Mouse (Mus musculus): Measurements from ENCODE around the gene Xaf1. TPM values are rescaled to one million over a fixed set of nuclear protein-coding genes. Genes with fewer than 3 reads are reported as not detected.

Xaf1 gene
- polyA plus RNA-seq, 1 experiment from 2014 or later = 2.4 TPM

DNA sequence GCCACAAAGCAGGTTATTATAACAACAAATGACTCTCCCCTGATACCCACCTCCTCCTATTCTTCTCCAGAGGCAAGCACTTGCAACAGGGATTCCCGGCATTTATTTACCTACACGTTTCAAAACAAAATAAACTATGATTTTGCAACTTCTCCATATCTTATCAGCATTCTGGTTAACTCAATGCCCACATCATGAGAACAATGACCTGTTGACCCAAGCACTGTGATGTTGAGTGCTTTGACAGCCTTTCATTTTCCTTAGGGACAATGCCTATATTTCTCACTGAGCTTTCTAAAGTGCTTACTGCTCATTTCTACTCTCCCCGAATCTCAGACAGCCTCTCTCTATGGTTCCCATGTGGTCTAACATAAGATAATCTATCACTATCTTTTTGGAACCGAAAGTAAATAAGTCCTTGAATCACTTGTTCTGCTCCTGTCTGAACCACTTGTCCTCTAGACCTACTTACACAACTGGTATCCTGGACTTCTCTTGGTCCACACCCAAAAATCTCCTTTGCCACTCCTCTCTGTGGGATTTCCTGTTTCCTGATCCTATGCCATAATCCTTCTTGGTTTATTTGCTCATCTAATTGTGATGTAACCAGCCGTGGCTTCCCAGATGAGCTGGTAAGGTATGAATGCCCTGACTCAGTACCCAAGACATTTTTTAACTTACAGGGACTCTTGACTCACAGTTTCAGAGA is 20.1 kb upstream of the Xaf1 start:
- Histone ChIP-seq H3K27ac (ENCODE audit: low read depth, low read length) (no peak overlapping the region), H3K27me3 (replicated peaks; ENCODE audit: control insufficient read depth, insufficient read depth, low read length) (no peaks in the 10 kb centered on the region), H3K9me3 (ENCODE audit: control insufficient read depth, low read length) (no peaks in the 10 kb centered on the region), H3K9ac (ENCODE audit: low read depth, low read length) (no peak overlapping the region), H3K4me1 (ENCODE audit: control insufficient read depth, insufficient read depth, low read depth, low read length) (no peaks in the 10 kb centered on the region), H3K4me3 (ENCODE audit: low read length) (no peak overlapping the region), H3K4me2 (ENCODE audit: low read length) (no peak overlapping the region), H3K36me3 (ENCODE audit: control insufficient read depth, insufficient read depth, low read length) (no peaks in the 10 kb centered on the region)
- 90% methylated on average over 5 of the region's 5 CpGs for WGBS
- no peak for ATAC-seq

DNA sequence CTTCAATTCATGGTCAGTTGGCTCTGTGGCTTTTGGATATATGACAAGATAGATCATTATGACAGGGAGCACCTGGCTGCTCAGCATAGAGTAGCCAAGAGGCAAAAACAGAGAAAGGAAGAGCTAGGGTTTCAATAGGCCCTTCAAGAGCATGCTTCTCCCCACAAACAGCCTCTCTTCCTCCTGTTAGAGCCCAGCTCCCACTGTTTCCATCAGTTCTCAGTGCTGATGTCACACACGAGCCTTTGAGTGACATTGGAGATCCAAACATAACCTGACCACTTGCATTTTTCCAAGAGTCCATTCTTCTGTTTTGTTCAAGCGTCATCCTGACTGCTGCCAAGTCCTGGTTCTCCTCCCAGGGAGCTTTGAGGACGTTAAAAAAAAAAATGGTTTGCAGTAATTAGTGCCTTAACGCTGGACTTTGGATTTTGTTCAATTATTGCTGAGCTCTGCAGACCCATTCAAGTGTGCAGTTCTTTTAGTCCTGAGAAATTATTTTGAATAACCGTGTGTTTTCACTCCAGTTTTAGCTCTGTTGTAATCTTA is 19.5 kb upstream of the Xaf1 start:
- Histone ChIP-seq H3K4me2 (ENCODE audit: low read length) (no peak overlapping the region), H3K27me3 (replicated peaks; ENCODE audit: control insufficient read depth, insufficient read depth, low read length) (no peaks in the 10 kb centered on the region), H3K4me1 (ENCODE audit: control insufficient read depth, insufficient read depth, low read depth, low read length) (no peaks in the 10 kb centered on the region), H3K9ac (ENCODE audit: low read depth, low read length) (no peak overlapping the region), H3K27ac (ENCODE audit: low read depth, low read length) (no peak overlapping the region), H3K4me3 (ENCODE audit: low read length) (no peak overlapping the region), H3K9me3 (ENCODE audit: control insufficient read depth, low read length) (no peaks in the 10 kb centered on the region), H3K36me3 (ENCODE audit: control insufficient read depth, insufficient read depth, low read length) (no peaks in the 10 kb centered on the region)
- 54% methylated on average over 5 of the region's 5 CpGs for WGBS
- ATAC-seq = no peak

DNA sequence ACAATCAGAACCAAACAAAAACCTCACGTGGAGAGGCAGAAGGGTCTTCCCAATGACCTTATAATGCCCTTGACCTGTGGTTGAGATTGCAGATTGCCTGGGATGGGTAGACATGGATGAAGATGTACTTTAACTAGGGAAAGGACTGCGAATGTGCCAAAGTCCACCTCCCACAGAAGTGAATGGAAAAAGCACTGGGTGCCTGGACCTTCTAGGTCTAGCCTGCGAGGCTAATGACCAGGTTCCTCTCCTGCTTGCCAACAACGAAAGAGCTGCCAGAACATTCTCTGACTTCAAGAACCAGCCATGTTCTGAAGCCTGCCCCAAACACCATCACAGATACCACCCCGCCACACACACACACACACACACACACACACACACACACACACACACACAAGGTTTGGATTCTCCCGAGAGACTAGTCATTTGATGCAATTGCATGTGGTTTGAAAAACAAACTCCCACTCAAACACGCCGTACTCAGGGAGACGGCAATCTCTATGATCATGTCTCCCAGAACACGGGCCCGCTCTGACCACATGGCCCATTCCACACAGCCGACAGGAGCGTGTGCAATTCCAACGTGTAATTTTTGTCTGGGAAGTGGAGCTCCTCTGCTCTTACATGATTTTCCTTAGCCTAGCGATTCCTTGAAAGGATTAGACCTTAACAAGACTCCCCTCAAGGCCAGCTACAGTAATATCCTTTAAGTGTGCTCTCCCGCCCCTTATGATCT is 17.8 kb upstream of the Xaf1 start:
- Histone ChIP-seq H3K36me3 (ENCODE audit: control insufficient read depth, insufficient read depth, low read length) (no peaks in the 10 kb centered on the region), H3K4me2 (ENCODE audit: low read length) (no peak overlapping the region), H3K27me3 (replicated peaks; ENCODE audit: control insufficient read depth, insufficient read depth, low read length) (no peaks in the 10 kb centered on the region), H3K9me3 (ENCODE audit: control insufficient read depth, low read length) (no peaks in the 10 kb centered on the region), H3K9ac (ENCODE audit: low read depth, low read length) (no peak overlapping the region), H3K4me3 (ENCODE audit: low read length) (no peak overlapping the region), H3K4me1 (ENCODE audit: control insufficient read depth, insufficient read depth, low read depth, low read length) (no peaks in the 10 kb centered on the region), H3K27ac (ENCODE audit: low read depth, low read length) (no peak overlapping the region)
- ATAC-seq = no peak
- WGBS = 90% methylated on average over 16 of the region's 16 CpGs

DNA sequence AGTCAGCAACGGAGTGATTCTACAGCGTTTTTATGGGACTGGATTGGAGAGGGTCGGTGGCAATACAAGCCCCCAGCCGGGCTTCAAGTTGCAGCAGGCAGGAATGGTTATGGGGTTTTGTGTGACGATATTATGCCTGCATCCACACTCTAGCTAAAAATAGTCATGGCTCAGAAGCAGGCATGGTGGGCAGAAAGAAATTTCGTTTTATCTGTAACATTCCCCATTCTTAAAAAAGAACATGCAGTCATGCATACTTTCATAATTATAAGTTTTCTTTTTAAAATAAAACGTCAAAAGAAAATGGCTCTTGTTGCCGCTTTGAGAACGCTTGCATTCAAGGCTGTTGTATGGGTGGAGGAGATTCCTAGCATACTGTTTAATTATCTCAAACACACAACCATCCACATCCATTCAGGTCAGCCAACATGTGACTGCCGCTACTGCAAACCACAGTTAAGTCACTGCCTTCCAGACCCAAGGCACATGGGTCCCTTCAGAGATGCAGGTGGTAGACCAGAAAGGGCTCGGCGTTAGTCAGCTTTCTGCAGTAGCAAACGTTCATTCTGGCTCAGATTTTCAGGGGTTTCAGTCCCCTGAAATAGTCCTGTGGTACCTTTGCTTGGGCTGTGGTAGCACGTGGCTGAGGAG is 16.8 kb upstream of the Xaf1 start:
- H3K9me3 ChIP-seq (ENCODE audit: control insufficient read depth, low read length) = no peaks in the 10 kb centered on the region; the same call in 1 of the 2 replicates
- H3K9ac ChIP-seq (ENCODE audit: low read depth, low read length) = no peak overlapping the region
- no peaks in the 10 kb centered on the region for H3K36me3 ChIP-seq (ENCODE audit: control insufficient read depth, insufficient read depth, low read length)
- H3K27ac ChIP-seq (ENCODE audit: low read depth, low read length) = no peak overlapping the region
- no peaks in the 10 kb centered on the region for H3K4me1 ChIP-seq (ENCODE audit: control insufficient read depth, insufficient read depth, low read depth, low read length)
- 82% methylated on average over 14 of the region's 14 CpGs for WGBS
- H3K4me3 ChIP-seq (ENCODE audit: low read length) = no peak overlapping the region
- no peak for ATAC-seq
- no peaks in the 10 kb centered on the region for H3K27me3 ChIP-seq (replicated peaks; ENCODE audit: control insufficient read depth, insufficient read depth, low read length)
- H3K4me2 ChIP-seq (ENCODE audit: low read length) = no peak overlapping the region

DNA sequence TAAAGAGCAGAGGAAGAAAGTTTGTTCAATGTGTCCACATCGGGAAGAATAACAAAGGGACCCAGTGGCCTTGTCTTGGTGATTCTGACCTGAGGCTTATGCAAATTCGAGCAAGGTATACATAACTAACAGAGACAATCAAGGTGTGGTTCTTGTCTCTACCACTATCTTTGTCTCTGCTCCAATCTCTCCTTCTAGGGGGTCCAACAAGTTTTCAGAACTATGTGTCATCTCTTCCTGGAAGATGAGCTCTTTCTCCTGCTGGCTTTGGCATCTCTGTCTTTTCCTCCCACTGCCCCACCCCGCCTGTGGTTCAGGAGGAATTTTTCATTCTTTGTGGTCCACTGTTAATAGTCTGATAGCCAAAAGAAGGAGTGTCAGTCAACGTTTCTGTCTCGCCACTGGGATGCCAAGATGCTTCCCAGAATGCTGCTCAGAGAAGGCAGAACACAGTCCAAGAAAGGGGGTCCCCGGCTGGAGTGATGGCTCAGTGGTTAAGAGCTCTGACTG is 15.4 kb upstream of the Xaf1 start:
- WGBS = 84% methylated on average over 6 of the region's 6 CpGs
- Histone ChIP-seq H3K27ac (ENCODE audit: low read depth, low read length) (no peak overlapping the region), H3K9ac (ENCODE audit: low read depth, low read length) (no peak overlapping the region), H3K4me2 (ENCODE audit: low read length) (no peak overlapping the region), H3K27me3 (replicated peaks; ENCODE audit: control insufficient read depth, insufficient read depth, low read length) (no peaks in the 10 kb centered on the region), H3K4me3 (ENCODE audit: low read length) (no peak overlapping the region), H3K9me3 (ENCODE audit: control insufficient read depth, low read length) (no peaks in the 10 kb centered on the region; the same call in 1 of the 2 replicates), H3K4me1 (ENCODE audit: control insufficient read depth, insufficient read depth, low read depth, low read length) (no peaks in the 10 kb centered on the region), H3K36me3 (ENCODE audit: control insufficient read depth, insufficient read depth, low read length) (no peaks in the 10 kb centered on the region)
- ATAC-seq = no peak

DNA sequence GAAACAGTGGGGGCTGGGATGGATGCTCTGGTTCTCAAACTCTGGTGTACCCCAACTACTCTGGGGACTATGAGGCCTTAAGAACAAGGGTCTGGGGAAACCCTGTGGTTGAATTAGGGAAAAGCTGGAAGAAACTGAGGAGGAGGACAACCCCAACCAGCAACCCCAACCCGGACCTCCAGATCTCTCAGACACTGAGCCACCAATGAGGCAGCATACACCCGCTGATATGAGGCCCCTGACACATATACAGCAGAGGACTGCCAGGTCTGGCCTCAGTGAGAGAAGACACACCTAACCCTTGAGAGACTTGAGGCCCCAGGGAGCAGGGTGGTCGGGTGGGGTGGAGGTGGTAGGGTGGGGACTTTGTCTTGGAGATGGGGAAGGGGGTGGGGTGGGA is 14.8 kb upstream of the Xaf1 start:
- no peaks in the 10 kb centered on the region; the same call in 1 of the 2 replicates for H3K9me3 ChIP-seq (ENCODE audit: control insufficient read depth, low read length)
- H3K27ac ChIP-seq (ENCODE audit: low read depth, low read length) = no peak overlapping the region
- no peak for ATAC-seq
- H3K4me2 ChIP-seq (ENCODE audit: low read length) = no peak overlapping the region
- WGBS = 87% methylated on average over 3 of the region's 3 CpGs
- H3K4me3 ChIP-seq (ENCODE audit: low read length) = no peak overlapping the region
- H3K27me3 ChIP-seq (replicated peaks; ENCODE audit: control insufficient read depth, insufficient read depth, low read length) = no peaks in the 10 kb centered on the region
- H3K36me3 ChIP-seq (ENCODE audit: control insufficient read depth, insufficient read depth, low read length) = no peaks in the 10 kb centered on the region
- H3K4me1 ChIP-seq (ENCODE audit: control insufficient read depth, insufficient read depth, low read depth, low read length) = no peaks in the 10 kb centered on the region
- no peak overlapping the region for H3K9ac ChIP-seq (ENCODE audit: low read depth, low read length)

DNA sequence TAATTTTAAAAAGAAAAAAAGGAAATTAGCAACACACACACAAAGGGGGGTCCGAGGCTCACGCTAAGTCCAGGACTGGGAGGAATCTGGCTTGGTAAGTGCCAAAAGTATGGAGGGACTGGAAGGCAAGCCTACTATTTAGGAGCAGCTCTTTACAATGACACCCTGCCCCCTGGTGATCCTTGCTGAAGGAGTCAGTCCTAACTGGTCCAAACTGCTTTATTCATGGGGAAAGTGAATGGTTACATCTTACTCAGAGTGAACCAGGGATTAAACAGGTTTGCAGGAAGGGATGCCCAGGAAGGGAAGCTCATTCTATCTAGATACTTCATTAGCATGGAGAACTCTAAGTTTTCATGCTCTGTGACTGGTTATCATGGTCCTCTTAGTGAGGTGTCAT is 14.3 kb upstream of the Xaf1 start:
- 93% methylated on average over 2 of the region's 2 CpGs for WGBS
- Histone ChIP-seq H3K9me3 (ENCODE audit: control insufficient read depth, low read length) (no peaks in the 10 kb centered on the region; the same call in 1 of the 2 replicates), H3K4me3 (ENCODE audit: low read length) (no peak overlapping the region), H3K27ac (ENCODE audit: low read depth, low read length) (no peak overlapping the region), H3K27me3 (replicated peaks; ENCODE audit: control insufficient read depth, insufficient read depth, low read length) (no peaks in the 10 kb centered on the region), H3K4me1 (ENCODE audit: control insufficient read depth, insufficient read depth, low read depth, low read length) (no peaks in the 10 kb centered on the region), H3K4me2 (ENCODE audit: low read length) (no peak overlapping the region), H3K36me3 (ENCODE audit: control insufficient read depth, insufficient read depth, low read length) (no peaks in the 10 kb centered on the region), H3K9ac (ENCODE audit: low read depth, low read length) (no peak overlapping the region)
- ATAC-seq = no peak

DNA sequence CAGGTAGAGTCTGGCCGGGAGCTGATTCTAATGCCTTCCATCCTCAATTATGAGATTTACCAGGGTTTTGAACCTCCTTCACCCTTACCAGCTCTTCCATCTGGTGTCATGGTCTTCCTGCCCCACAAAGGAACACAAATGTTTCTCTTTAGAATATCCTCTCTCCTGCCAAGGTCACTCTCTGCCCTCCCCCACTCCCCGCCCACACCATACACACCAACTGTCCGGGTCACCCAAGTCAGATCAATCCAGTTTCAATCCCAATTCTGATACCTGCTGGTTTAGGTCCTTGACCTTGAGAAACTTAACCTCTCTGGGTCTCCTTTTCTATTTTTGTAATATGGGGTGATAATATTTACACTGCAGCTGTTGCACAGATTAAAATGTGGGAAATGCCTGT is 13.9 kb upstream of the Xaf1 start:
- ATAC-seq = no peak
- H3K36me3 ChIP-seq (ENCODE audit: control insufficient read depth, insufficient read depth, low read length) = no peaks in the 10 kb centered on the region
- no peak overlapping the region for H3K4me3 ChIP-seq (ENCODE audit: low read length)
- no peak overlapping the region for H3K27ac ChIP-seq (ENCODE audit: low read depth, low read length)
- WGBS = 87% methylated on average over 3 of the region's 3 CpGs
- no peaks in the 10 kb centered on the region for H3K27me3 ChIP-seq (replicated peaks; ENCODE audit: control insufficient read depth, insufficient read depth, low read length)
- H3K4me2 ChIP-seq (ENCODE audit: low read length) = no peak overlapping the region
- H3K4me1 ChIP-seq (ENCODE audit: control insufficient read depth, insufficient read depth, low read depth, low read length) = no peaks in the 10 kb centered on the region
- H3K9ac ChIP-seq (ENCODE audit: low read depth, low read length) = no peak overlapping the region
- no peaks in the 10 kb centered on the region; the same call in 1 of the 2 replicates for H3K9me3 ChIP-seq (ENCODE audit: control insufficient read depth, low read length)

DNA sequence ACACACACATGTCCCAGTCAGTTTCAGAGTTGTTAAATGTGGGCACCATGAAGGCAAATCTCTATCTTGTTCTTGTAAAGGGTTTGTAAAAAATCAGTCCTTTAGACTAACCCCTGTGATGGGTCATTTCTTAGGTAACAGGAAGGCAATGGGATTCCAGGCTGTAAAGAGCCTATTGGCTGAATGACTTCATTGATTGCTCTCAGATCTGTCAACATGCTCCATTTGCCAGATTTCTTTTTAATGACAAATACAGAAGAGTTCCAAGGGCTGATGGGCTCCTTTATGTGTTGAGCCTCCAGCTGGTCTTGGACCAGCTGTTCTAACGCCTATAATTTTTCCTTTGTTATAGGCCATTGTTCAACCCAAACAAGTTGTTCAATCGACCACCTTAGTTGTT is 8.3 kb upstream of the Xaf1 start:
- H3K9me3 ChIP-seq (ENCODE audit: control insufficient read depth, low read length) = no peaks in the 10 kb centered on the region; the same call in 1 of the 2 replicates
- no peak overlapping the region for H3K4me3 ChIP-seq (ENCODE audit: low read length)
- H3K9ac ChIP-seq (ENCODE audit: low read depth, low read length) = no peak overlapping the region
- H3K27ac ChIP-seq (ENCODE audit: low read depth, low read length) = no peak overlapping the region
- H3K4me2 ChIP-seq (ENCODE audit: low read length) = no peak overlapping the region
- no peaks in the 10 kb centered on the region for H3K4me1 ChIP-seq (ENCODE audit: control insufficient read depth, insufficient read depth, low read depth, low read length)
- 70% methylated on average over 2 of the region's 2 CpGs for WGBS
- H3K27me3 ChIP-seq (replicated peaks; ENCODE audit: control insufficient read depth, insufficient read depth, low read length) = no peaks in the 10 kb centered on the region
- ATAC-seq = no peak
- H3K36me3 ChIP-seq (ENCODE audit: control insufficient read depth, insufficient read depth, low read length) = no peaks in the 10 kb centered on the region
